Mouse (Mus musculus): ENCODE measurements at regions not wholly inside any gene's neighbourhood (a gene's known extent, or its start where the extent isn't known, plus 50 kb on each side); places are given as distances from the start of the nearest gene placed in this dataset.

DNA sequence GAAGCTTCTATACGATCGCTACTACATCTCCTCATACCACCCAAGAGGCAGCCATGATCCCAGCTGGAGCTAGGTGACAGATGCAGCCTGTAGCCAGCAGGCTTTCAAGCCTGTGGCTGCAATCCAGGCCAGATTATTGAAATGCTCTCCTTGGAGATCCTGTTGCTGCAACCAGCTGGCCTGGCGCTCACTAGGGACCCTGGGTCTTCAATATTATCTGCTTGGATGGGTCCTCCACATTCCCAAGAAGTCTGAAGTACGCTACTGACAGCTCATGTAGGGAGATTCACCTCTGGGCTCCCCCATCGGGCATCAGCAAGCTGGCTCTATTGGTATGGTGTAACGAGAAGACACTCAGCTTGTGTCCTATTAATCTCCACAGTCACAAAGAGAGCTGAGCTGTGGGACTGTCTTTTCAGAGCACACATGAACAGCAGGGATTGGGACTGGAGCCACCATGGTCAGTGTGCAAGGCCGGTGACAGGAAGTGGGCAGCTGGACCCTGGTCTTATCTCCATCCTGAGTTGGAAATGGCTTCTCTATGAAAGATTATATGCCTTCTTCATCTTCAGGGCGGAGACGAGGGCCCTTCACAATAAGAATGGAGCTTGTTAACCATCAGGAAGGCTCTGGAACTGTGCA is 93.6 kb upstream of the Neo1 start:
- peak; percentile 66; the same call in 1 of the 2 replicates for ATAC-seq (ENCODE audit: insufficient read depth)
- H3K27me3 ChIP-seq (ENCODE audit: insufficient read depth, low read length): no peaks in the 10 kb centered on the region
- peak; percentile 77 for DNase-seq
- no peak overlapping the region for H3K9ac ChIP-seq
- peaks cover 5% of the 10 kb centered on the region for H3K4me1 ChIP-seq (ENCODE audit: insufficient read depth)
- no peak for TF ChIP-seq CTCF (IDR thresholded peaks at IDR 0.05; ENCODE audit: low read depth)
- H3K36me3 ChIP-seq (ENCODE audit: insufficient read depth): no peaks in the 10 kb centered on the region
- H3K4me3 ChIP-seq (ENCODE audit: low read depth, low read length): no peak overlapping the region
- WGBS: 73% methylated on average over 9 of the region's 9 CpGs
- 0 out of 2 replicates have a peak overlapping the region, but pooled peaks have one; percentile 42 for H3K27ac ChIP-seq (ENCODE audit: low read depth)
- no peak overlapping the region for H3K4me2 ChIP-seq
- no peaks in the 10 kb centered on the region for H3K9me3 ChIP-seq (ENCODE audit: low read depth, low read length)

DNA sequence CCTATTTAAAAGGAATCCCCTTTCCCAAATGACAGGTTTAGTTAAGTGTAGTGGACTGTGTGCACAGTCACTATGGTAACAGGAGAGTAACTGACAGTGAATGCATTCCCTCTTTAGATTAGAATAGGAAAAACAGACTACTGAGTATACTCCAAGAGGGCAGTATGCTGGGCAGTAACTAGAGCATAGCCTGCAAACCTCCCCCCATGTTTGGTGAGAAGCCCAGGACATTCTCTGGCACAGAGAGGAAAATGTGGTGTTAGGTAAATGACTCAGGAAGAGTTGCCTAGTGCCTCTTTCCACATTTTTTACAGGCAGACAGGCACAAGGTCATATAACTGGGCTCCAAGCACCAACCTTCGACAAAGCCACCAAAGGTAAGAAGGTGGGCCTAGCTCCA is 93.0 kb upstream of the Neo1 start:
- Histone ChIP-seq H3K4me3 (ENCODE audit: low read depth, low read length) (no peak overlapping the region), H3K9me3 (ENCODE audit: low read depth, low read length) (no peaks in the 10 kb centered on the region), H3K27me3 (ENCODE audit: insufficient read depth, low read length) (no peaks in the 10 kb centered on the region), H3K9ac (no peak overlapping the region), H3K4me1 (ENCODE audit: insufficient read depth) (peaks cover 5% of the 10 kb centered on the region; the same call in 1 of the 2 replicates), H3K36me3 (ENCODE audit: insufficient read depth) (no peaks in the 10 kb centered on the region), H3K4me2 (no peak overlapping the region), H3K27ac (ENCODE audit: low read depth) (no peak overlapping the region)
- WGBS: 85% methylated on average over 1 of the region's 1 CpGs
- peak; percentile 38 for DNase-seq
- ATAC-seq (ENCODE audit: insufficient read depth): peak; percentile 35; the same call in 1 of the 2 replicates
- no peak for TF ChIP-seq CTCF (IDR thresholded peaks at IDR 0.05; ENCODE audit: low read depth)

DNA sequence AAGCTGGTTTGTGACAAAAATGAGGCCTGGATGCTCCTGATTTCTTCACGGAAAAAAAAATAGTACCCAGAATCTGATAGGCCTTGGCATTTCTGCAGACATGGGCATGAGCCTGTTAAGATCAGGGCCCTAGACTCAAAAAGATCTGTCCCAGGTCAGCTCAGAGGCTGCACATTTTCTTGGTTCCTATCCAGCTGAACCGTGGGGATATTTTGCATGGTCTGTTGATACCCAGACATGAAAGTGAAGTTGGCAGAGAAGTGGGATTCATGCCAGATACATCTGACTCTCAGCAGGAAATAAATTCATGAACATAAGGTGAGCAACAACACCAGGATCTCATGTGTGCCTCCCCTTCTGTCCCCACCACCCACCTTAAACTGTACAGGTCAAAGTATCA is 91.8 kb upstream of the Neo1 start:
- Histone ChIP-seq H3K9me3 (ENCODE audit: low read depth, low read length) (no peaks in the 10 kb centered on the region), H3K27me3 (ENCODE audit: insufficient read depth, low read length) (no peaks in the 10 kb centered on the region), H3K36me3 (ENCODE audit: insufficient read depth) (no peaks in the 10 kb centered on the region), H3K4me3 (ENCODE audit: low read depth, low read length) (no peak overlapping the region), H3K4me1 (ENCODE audit: insufficient read depth) (no peaks in the 10 kb centered on the region), H3K9ac (no peak overlapping the region), H3K4me2 (no peak overlapping the region), H3K27ac (ENCODE audit: low read depth) (no peak overlapping the region)
- ATAC-seq (ENCODE audit: insufficient read depth): no peak
- 72% methylated on average over 2 of the region's 2 CpGs for WGBS
- DNase-seq: no peak
- no peak for TF ChIP-seq CTCF (IDR thresholded peaks at IDR 0.05; ENCODE audit: low read depth)

DNA sequence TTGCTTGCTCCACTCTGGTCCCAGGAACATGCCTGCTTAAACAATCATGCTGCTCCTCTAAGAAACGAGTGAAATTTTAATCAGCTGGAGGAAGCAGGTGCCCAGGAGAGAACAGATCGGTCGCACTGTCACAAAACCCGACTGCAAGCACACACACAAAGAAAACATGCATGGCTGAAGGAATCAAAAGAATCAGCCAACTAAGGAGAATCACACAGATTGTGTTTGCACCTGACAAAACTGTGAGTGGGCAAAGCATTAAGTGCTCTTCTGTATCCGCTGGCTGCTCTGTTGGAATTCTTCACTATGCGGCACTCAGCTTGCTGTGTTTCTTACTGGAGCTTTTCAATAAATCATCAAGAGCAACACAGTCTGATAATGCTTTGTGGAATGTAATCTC is 89.6 kb upstream of the Neo1 start:
- Histone ChIP-seq H3K4me2 (no peak overlapping the region), H3K9ac (no peak overlapping the region), H3K27ac (ENCODE audit: low read depth) (no peak overlapping the region), H3K36me3 (ENCODE audit: insufficient read depth) (no peaks in the 10 kb centered on the region), H3K9me3 (ENCODE audit: low read depth, low read length) (no peaks in the 10 kb centered on the region), H3K27me3 (ENCODE audit: insufficient read depth, low read length) (no peaks in the 10 kb centered on the region), H3K4me3 (ENCODE audit: low read depth, low read length) (no peak overlapping the region), H3K4me1 (ENCODE audit: insufficient read depth) (no peaks in the 10 kb centered on the region)
- ATAC-seq (ENCODE audit: insufficient read depth) (no peak), DNase-seq (no peak)
- WGBS: 70% methylated on average over 6 of the region's 6 CpGs
- TF ChIP-seq CTCF (IDR thresholded peaks at IDR 0.05; ENCODE audit: low read depth): no peak

DNA sequence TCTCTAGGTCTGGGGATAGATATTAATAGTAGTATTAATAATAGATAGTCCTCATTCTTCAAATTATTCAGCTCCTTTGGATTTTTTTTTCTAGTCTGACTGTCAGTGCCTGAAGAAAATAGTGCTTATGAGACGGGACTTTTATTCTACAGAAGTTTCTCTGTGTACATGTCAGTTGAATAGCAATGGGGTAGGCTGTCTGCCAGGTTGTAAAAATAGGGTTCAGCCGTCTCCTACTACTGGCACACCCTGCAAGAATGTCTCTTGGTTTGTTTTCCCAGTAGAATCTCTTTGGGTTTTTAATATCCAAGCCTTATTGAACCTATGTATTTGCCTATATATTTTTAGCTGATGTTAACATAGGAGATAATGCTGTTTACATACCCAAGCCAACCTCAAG is 80.3 kb upstream of the Neo1 start:
- Histone ChIP-seq H3K27me3 (ENCODE audit: insufficient read depth, low read length) (no peaks in the 10 kb centered on the region), H3K4me1 (ENCODE audit: insufficient read depth) (no peaks in the 10 kb centered on the region), H3K4me2 (no peak overlapping the region), H3K4me3 (ENCODE audit: low read depth, low read length) (no peak overlapping the region), H3K9ac (no peak overlapping the region), H3K27ac (ENCODE audit: low read depth) (no peak overlapping the region), H3K9me3 (ENCODE audit: low read depth, low read length) (no peaks in the 10 kb centered on the region), H3K36me3 (ENCODE audit: insufficient read depth) (no peaks in the 10 kb centered on the region)
- DNase-seq (peak; percentile 59), ATAC-seq (ENCODE audit: insufficient read depth) (no peak)
- WGBS: 30% methylated on average over 2 of the region's 2 CpGs
- no peak for TF ChIP-seq CTCF (IDR thresholded peaks at IDR 0.05; ENCODE audit: low read depth)

DNA sequence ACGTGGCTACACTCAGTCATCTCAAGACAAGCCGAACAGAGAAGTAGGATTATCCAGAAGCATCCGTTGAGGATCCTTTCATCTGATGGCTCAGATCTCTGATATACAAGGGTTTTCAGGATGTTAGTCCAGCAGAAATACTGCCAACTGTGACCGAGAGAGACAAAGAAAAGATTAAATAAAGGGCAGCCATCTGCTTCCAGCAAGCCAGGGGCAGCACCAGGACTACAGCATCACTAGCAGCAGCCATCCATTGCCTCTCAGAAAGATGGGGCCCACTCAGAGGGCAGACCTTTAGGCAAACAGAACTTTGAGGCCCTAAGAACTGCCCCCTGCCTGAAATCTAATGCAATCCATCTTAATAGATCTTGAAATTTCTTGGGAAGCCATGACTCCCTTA is 77.6 kb upstream of the Neo1 start:
- Histone ChIP-seq H3K36me3 (ENCODE audit: insufficient read depth) (no peaks in the 10 kb centered on the region), H3K9me3 (ENCODE audit: low read depth, low read length) (no peaks in the 10 kb centered on the region), H3K4me3 (ENCODE audit: low read depth, low read length) (no peak overlapping the region), H3K27me3 (ENCODE audit: insufficient read depth, low read length) (no peaks in the 10 kb centered on the region), H3K9ac (no peak overlapping the region), H3K27ac (ENCODE audit: low read depth) (no peak overlapping the region), H3K4me2 (no peak overlapping the region), H3K4me1 (ENCODE audit: insufficient read depth) (no peaks in the 10 kb centered on the region)
- no peak for ATAC-seq (ENCODE audit: insufficient read depth)
- DNase-seq: no peak
- 47% methylated on average over 4 of the region's 4 CpGs for WGBS
- no peak for TF ChIP-seq CTCF (IDR thresholded peaks at IDR 0.05; ENCODE audit: low read depth)

DNA sequence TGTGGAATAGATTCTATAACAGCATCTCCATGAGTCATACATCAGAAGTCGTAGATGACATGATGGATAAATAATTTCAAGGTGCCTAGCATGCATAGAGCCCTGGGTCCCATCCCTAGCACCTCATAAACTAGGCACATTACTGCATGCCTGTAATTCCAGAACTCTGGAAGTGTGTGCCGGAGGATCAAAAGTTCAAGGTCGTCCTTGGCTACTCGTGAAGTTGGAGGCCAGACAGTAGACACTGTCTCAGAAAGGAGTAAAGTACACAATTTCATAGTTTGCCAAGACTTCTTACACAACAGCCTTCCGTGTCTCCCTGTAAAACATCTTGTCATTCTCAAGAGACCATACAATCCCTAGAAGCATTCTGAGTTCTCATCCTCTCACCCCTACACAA is 63.5 kb upstream of the Neo1 start:
- Histone ChIP-seq H3K27me3 (ENCODE audit: insufficient read depth, low read length) (no peaks in the 10 kb centered on the region), H3K4me1 (ENCODE audit: insufficient read depth) (0 out of 2 replicates have a peak, but pooled peaks cover 3% of the 10 kb centered on the region), H3K4me2 (no peak overlapping the region), H3K9ac (no peak overlapping the region), H3K36me3 (ENCODE audit: insufficient read depth) (no peaks in the 10 kb centered on the region), H3K9me3 (ENCODE audit: low read depth, low read length) (no peaks in the 10 kb centered on the region), H3K27ac (ENCODE audit: low read depth) (no peak overlapping the region), H3K4me3 (ENCODE audit: low read depth, low read length) (no peak overlapping the region)
- TF ChIP-seq CTCF (IDR thresholded peaks at IDR 0.05; ENCODE audit: low read depth): no peak
- WGBS: 42% methylated on average over 5 of the region's 5 CpGs
- ATAC-seq (ENCODE audit: insufficient read depth): no peak
- peak; percentile 52 for DNase-seq

Data from lung, embryonic 14.5 days (tissue).